Mouse (Mus musculus) hematopoietic multipotent progenitor cell, adult 10-12 weeks (in vitro differentiated cells): ENCODE results near the gene Trappc1. TPM values are rescaled to one million over a fixed set of nuclear protein-coding genes. Genes with fewer than 3 reads are reported as not detected.

Experiments used
- polyA plus RNA-seq: library from polyadenylated mRNA; stranded (reverse); fragments of >175 nt; gene quantifications from 2 replicates; pipeline ENCODE4 v1.2.3, GENCODE M21; 2012; ENCODE audit warnings: low replicate concordance

Gene Trappc1
- polyA plus RNA-seq = 7.2 and 10.5 TPM in 2 replicates

DNA sequence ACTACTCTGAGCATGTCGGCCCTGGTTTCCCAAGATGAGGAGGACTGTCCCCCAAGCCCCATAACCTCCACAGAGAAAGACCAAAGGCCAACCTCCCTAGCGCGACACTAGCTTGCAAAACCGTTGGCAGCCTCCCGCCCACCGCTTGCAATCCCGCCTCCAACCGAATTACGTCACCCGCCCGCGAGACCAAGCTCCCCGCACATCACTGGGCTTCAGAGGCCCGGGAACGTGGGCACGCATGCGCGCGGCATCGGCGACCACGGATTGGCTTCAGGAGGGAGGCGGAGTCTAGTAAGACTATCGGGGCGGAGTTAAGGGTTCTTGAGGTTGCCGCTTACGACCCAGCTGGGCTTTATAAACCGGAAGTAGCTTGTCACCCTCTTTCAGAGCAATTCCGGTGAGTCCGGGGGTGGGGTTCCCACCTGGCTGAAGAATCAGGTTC lies at the start of gene Trappc1, which contains the start of gene Cntrob:
Trappc1 (plus strand) TSS at position 314 of the 445 bp plus-strand sequence.
Cntrob (minus strand) TSS at position 109 of the 445 bp plus-strand sequence.

DNA sequence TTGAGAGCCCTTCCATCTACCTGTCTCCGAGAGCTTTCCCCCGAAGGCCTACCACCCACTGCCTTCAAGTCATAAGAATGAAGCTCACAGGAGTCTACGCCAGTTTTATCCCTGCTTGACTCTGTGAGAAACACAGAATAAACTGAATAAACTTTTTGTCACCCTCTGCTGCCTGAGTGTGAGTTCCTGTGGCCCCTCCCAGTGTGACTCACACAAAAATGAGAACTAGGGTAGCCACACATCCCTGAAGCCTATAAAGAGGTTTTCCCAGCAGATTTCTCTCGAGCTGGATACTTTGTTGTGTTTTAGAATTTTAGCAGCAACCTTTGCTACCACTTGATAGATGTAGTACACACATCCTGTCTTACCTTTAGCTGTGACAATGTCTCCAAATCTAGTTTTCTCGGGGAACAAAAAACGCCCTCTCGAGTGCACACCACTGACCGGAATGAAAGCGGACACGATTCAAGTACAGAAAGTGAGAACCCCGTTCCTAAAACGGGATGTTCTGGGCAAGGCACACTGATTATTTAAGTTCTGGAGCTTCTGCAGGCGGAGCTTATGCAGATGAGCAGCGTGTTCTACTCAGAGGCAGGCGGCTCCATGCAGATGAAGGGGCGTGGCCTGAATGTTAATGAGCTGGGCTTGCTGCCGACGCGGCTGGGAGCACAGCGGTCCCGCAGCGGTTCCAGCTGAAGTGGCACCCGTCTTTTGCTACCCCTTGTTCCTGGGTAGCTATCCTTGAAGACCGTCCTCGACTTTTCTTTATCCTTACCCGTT lies 2.0 kb downstream of the Trappc1 start, which contains the start of gene Kcnab3:
Kcnab3 (plus strand) TSS at position 631 of the 780 bp plus-strand sequence.

DNA sequence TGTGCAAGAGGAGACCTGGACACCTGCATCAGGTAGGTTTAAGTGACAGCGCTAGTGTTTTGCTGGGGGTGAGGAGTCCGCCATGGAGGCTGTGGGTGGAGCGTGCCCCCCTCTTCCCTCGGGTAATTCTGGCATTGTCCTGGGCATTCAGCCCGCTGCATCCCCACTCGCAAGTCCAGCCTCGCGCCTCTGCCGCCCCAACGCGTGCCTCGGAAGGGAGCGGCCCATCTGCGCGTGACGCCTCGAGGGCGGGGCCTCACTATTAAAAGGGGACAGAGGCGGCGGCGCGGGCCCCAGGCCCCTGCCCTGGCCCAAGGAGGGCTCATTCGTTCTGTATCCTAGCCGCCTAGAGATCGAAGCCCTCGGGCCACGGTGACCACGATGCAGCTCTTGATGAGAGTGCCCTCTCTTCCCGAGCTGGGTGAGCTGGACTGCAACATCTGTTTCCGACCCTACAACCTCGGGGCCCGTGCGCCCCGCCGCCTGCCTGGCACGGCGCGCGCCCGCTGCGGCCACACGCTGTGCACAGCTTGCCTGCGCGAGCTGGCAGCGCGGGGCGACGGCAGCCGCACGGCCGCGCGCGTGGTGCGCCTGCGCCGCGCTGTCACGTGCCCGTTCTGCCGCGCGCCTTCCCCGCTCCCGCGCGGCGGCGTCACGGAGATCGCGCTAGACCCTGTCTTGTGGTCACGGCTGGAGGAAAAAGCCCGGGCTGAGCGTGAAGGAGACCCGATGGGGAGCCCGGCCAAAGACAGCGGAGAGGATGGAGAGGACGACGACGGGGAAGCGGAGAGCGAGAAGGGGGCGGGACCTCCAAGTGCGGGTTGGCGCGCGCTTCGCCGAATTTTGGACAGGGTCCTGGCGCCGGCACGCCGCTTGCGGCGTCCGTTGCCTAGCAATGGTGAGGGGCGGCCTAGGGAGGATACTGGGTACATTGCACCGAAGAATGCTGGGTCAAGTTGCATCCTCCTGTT lies 16.7 kb downstream of the Trappc1 start, which contains the start of gene Rnf227:
Rnf227 (plus strand) TSS at position 301 of the 971 bp plus-strand sequence.

DNA sequence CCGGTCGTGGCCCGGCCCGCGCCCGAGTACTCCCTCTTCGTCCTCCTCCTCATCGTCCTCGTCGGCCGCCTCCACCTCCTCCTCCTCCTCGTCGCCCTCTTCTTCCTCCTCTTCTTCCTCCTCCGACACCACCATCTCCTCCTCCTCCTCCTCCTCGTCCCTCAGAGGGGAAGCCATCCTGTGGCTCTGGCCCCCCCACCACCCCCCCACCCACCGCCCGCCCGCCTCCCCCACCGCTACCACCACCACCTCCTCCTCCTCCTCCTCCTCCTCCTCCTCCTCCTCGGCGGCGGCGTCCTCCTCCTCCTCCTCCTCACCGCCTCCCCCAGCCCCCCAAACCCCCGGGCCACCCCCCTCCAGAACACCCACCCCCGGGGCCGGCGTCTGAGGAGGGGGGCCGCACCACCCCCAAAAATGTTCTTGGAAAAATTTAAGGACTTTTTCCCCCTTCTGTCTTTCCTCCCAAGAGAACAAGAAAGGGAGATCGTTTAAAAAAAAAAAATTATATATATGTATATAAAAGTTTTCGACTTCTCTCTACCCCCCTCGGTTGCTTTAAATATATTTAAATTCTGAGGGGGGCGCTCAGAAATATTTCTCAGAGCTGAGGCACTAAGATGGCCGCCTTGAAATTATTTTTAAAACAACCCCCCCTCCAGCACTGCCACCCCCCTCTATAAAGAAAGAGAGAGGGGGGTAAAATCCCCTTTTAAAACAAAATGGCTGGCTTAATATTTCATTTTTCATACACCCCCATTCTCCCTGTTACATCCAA lies 45.6 kb downstream of the Trappc1 start, which contains the start of gene Chd3:
Chd3 (minus strand) TSS at position 192 of the 775 bp plus-strand sequence.

Other genes starting within 250 kb of the Trappc1 start
- gene Vamp2, start 235.5 kb upstream of the Trappc1 start, polyA plus RNA-seq = 133 and 285 TPM in 2 replicates
- gene Per1, start 228.8 kb upstream of the Trappc1 start, polyA plus RNA-seq = 32.9 and 51.0 TPM in 2 replicates
- 0.33 and 2.2 TPM in 2 replicates for gene Hes7, start 203.6 kb upstream of the Trappc1 start, polyA plus RNA-seq
- gene 9130213A22Rik, start 201.4 kb upstream of the Trappc1 start, polyA plus RNA-seq = 0.34 and 1.3 TPM in 2 replicates
- gene Aloxe3, start 198.1 kb upstream of the Trappc1 start, polyA plus RNA-seq = 0.05 and 0.07 TPM in 2 replicates
- gene Alox12b, start 167.0 kb upstream of the Trappc1 start, polyA plus RNA-seq = not detected in 2 replicates
- gene Alox8, start 126.1 kb upstream of the Trappc1 start, polyA plus RNA-seq = 0.18 and 0.36 TPM in 2 replicates
- gene Gucy2e, start 86.9 kb upstream of the Trappc1 start, polyA plus RNA-seq = 0.03 TPM in 2 replicates
- gene Cntrob, start 205 bp upstream of the Trappc1 start, polyA plus RNA-seq = 16.1 and 37.7 TPM in 2 replicates
- gene Kcnab3, start 2.3 kb downstream of the Trappc1 start, polyA plus RNA-seq = 0.74 and 1.8 TPM in 2 replicates
- gene Rnf227, start 16.5 kb downstream of the Trappc1 start, polyA plus RNA-seq = 1.8 and 6.5 TPM in 2 replicates
- gene Chd3, start 45.4 kb downstream of the Trappc1 start, polyA plus RNA-seq = 412 and 967 TPM in 2 replicates
- gene Naa38, start 71.5 kb downstream of the Trappc1 start, polyA plus RNA-seq = 32.7 and 80.7 TPM in 2 replicates
- gene Cyb5d1, start 71.7 kb downstream of the Trappc1 start, polyA plus RNA-seq = 2.9 and 9.4 TPM in 2 replicates
- 0.55 and 0.95 TPM in 2 replicates for gene Tmem88, start 74.3 kb downstream of the Trappc1 start, polyA plus RNA-seq
- 124 and 254 TPM in 2 replicates for gene Kdm6b, start 89.7 kb downstream of the Trappc1 start, polyA plus RNA-seq
- 0.30 and 0.55 TPM in 2 replicates for gene Dnah2, start 225.1 kb downstream of the Trappc1 start, polyA plus RNA-seq
- 0.63 and 0.73 TPM in 2 replicates for gene Efnb3, start 236.2 kb downstream of the Trappc1 start, polyA plus RNA-seq